Mouse (Mus musculus) ES-Bruce4 (cell line): ENCODE data around the gene Myh2.

Source experiments
- CTCF ChIP-seq: IDR thresholded peaks from one replicate; pipeline ENCODE4 v1.8.1; 2011; ENCODE audit warnings: low read depth, low read length
- EP300 ChIP-seq: IDR thresholded peaks from 2 replicates; pipeline ENCODE4 v1.6.1; 2011; ENCODE audit warnings: low read depth, low read length; ENCODE audit not compliant: insufficient read depth
- POLR2A ChIP-seq: IDR thresholded peaks from one replicate; pipeline ENCODE4 v1.8.1; 2011; ENCODE audit warnings: low read length; ENCODE audit not compliant: insufficient read depth

DNA sequence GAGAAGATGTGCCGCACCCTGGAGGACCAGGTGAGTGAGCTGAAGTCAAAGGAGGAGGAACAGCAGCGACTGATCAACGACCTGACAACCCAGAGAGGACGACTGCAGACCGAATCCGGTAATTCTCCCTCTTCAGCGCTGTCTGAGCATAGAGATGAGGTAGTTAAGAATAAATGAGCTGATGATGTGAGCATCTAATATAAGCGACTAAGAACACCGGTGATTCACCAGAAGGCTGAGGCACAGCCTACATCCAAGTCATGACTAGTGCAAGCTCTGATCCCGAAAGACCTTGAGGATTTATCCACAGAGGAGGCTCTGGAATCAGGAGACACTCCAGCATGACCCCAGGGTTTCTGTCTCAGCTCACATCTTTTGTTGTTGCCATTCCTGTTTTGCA, 19.5 kb downstream of the Myh2 start:
- TF ChIP-seq CTCF (no peak), EP300 (no peak), POLR2A (no peak)
